In the genomic region with DNA sequence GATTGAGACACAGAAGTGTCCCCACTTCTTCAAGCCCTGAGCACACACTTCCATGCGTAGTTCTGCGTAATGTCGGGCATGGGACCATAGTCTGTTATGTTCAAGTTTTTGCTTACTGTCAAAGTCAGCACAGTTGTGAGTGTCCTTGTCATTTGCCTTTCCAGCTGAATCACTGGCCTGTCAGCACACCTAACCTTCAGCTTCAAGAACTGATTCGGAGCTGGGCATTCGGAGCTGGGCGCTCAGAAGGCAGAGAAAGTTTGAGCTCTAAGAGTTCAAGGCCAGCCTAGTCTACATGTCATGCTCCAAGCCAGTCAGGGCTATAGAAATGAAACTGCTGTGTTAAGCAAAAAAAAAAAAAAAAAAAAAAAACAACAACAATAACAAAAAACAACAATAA, we compare ENCODE assay signal across 26 mouse cellular contexts.
"Had no signal": no experiment of that assay in that cellular context is flagged by ENCODE, and none has a peak within 500 bp of the region (broad histone marks: within the 10 kb centered on the region; RNA-seq: fewer than 3 reads in every experiment).

No protein-coding gene starts in this region.

- H3K9me3 ChIP-seq: heart, embryonic 13.5 days; heart, embryonic 15.5 days; hindbrain, embryonic 13.5 days; hindbrain, embryonic 15.5 days; kidney, embryonic 15.5 days; limb, embryonic 13.5 days; limb, embryonic 15.5 days; liver, embryonic 12.5 days had no signal

- H3K4me3 ChIP-seq: heart, adult 2 months; heart, embryonic 13.5 days; heart, embryonic 15.5 days; hindbrain, embryonic 13.5 days; hindbrain, embryonic 15.5 days; kidney, embryonic 15.5 days; layer of hippocampus, adult 2 months; left cerebral cortex, adult 2 months; limb, embryonic 13.5 days; limb, embryonic 15.5 days; liver, embryonic 12.5 days had no signal

- H3K27me3 ChIP-seq: heart, embryonic 13.5 days; heart, embryonic 15.5 days; hindbrain, embryonic 13.5 days; hindbrain, embryonic 15.5 days; kidney, embryonic 15.5 days; limb, embryonic 13.5 days; limb, embryonic 15.5 days; liver, embryonic 12.5 days had no signal

- H3K4me1 ChIP-seq: hindbrain, embryonic 15.5 days; liver, embryonic 12.5 days had no signal

- H3K4me2 ChIP-seq: heart, embryonic 11.5 days; heart, embryonic 13.5 days; heart, embryonic 15.5 days; hindbrain, embryonic 13.5 days; hindbrain, embryonic 15.5 days; kidney, embryonic 15.5 days; limb, embryonic 13.5 days; limb, embryonic 15.5 days; liver, embryonic 12.5 days had no signal

- H3K27ac ChIP-seq: heart, adult 2 months; heart, embryonic 13.5 days; heart, embryonic 15.5 days; hindbrain, embryonic 13.5 days; hindbrain, embryonic 15.5 days; hindbrain, postnatal 0 days; kidney, embryonic 15.5 days; kidney, postnatal 0 days; layer of hippocampus, adult 2 months; left cerebral cortex, adult 2 months; liver, embryonic 12.5 days; liver, embryonic 14.5 days had no signal

- H3K36me3 ChIP-seq: heart, embryonic 13.5 days; heart, embryonic 15.5 days; hindbrain, embryonic 13.5 days; hindbrain, embryonic 15.5 days; kidney, embryonic 15.5 days; limb, embryonic 13.5 days; limb, embryonic 15.5 days; liver, embryonic 12.5 days had no signal

- ATAC-seq: hindbrain, postnatal 0 days; intestine, embryonic 16.5 days; liver, embryonic 12.5 days had no signal

- DNase-seq: gastrocnemius, postnatal 14 days; gastrocnemius, postnatal 36 days; heart, adult 2 months; heart, postnatal 14 days; heart, postnatal 36 days; kidney, adult 11 months; kidney, adult 2 months; kidney, adult 9 months; kidney, postnatal 25 days; kidney, postnatal 4 days; left cerebral cortex, postnatal 4 days had no signal

- H3K9ac ChIP-seq: heart, embryonic 13.5 days; heart, embryonic 15.5 days; hindbrain, embryonic 13.5 days; hindbrain, embryonic 15.5 days; kidney, embryonic 15.5 days; limb, embryonic 13.5 days; limb, embryonic 15.5 days; liver, embryonic 12.5 days; liver, embryonic 14.5 days had no signal
